Mouse (Mus musculus) limb, embryonic 10.5 days (tissue): ENCODE data around the gene Fam69b. TPM values are rescaled to one million over a fixed set of nuclear protein-coding genes. Genes with fewer than 3 reads are reported as not detected.
A peak's percentile ranks its signal among the peaks of the same experiment; 100 is the strongest.

ENCODE experiments used
- DNase-seq: peaks from one replicate; pipeline ENCODE4 v3.0.0-alpha.2; 2017; ENCODE audit warnings: low spot score
- H3K27ac ChIP-seq: fragments of 300-500 bp; sonication (generic); 2 replicates; pipeline ENCODE4 v1.5.1; 2016; ENCODE audit warnings: mild to moderate bottlenecking
- H3K27me3 ChIP-seq: fragments of 300-500 bp; sonication (generic); 2 replicates; pipeline ENCODE4 v1.6.1; 2016; ENCODE audit warnings: low read depth, mild to moderate bottlenecking; ENCODE audit not compliant: poor library complexity, severe bottlenecking
- H3K36me3 ChIP-seq: fragments of 300-500 bp; sonication (generic); 2 replicates; pipeline ENCODE4 v1.6.1; 2016; ENCODE audit warnings: mild to moderate bottlenecking, moderate library complexity
- H3K4me1 ChIP-seq: fragments of 300-500 bp; sonication (generic); 2 replicates; pipeline ENCODE4 v1.6.1; 2016
- H3K4me3 ChIP-seq: fragments of 300-500 bp; sonication (generic); 2 replicates; pipeline ENCODE4 v1.5.1; 2016; ENCODE audit warnings: mild to moderate bottlenecking, moderate library complexity
- H3K9me3 ChIP-seq: fragments of 300-500 bp; sonication (generic); replicated peaks from 2 replicates; pipeline ENCODE4 v1.6.1; 2016; ENCODE audit warnings: mild to moderate bottlenecking
- WGBS: fragments of 180-500 bp; shearing (Covaris S2); methylation state at CpG from one replicate; pipeline ENCODE4 v1.1.7; 2016; 5-methylcytosine and 5-hydroxymethylcytosine counted together
- polyA plus RNA-seq: library from polyadenylated mRNA; unstranded; fragments of >200 nt; fragmentation: Nextera tagmentation; extraction: Ambion mirVana; gene quantifications from 2 replicates; pipeline ENCODE4 v1.2.1, GENCODE M21; 2016

Gene Fam69b
- 31.3 and 43.3 TPM in 2 replicates for polyA plus RNA-seq

- DNase-seq, result peak; percentile 88
- peaks cover 11% of the 10 kb centered on the region; the same call in 1 of the 2 replicates for H3K27me3 ChIP-seq
- H3K36me3 ChIP-seq, result peaks cover 16% of the 10 kb centered on the region; the same call in 1 of the 2 replicates
- H3K27ac ChIP-seq, result peak within 1 kb of the TSS; percentile 93
- WGBS, result under 1% methylated on average over 70 of the region's 70 CpGs
- peaks cover 42% of the 10 kb centered on the region for H3K4me1 ChIP-seq
- peak within 1 kb of the TSS; percentile 78 for H3K4me3 ChIP-seq
- H3K9me3 ChIP-seq, result no peaks in the 10 kb centered on the region
Observed at GRCm38 (mm10) chr2:26627921-26628739, at the start of gene Fam69b. TSS of gene Fam69b (plus strand) at chr2:26628457.

GRCm38 (mm10) chr2:26579714-26580113 lies 48.5 kb upstream of the Fam69b start, which contains the start of gene Egfl7:
TSS of gene Egfl7 (plus strand) at chr2:26580014.
- 93% methylated on average over 1 of the region's 1 CpGs for WGBS
- Histone ChIP-seq H3K36me3 (no peaks in the 10 kb centered on the region), H3K9me3 (no peaks in the 10 kb centered on the region), H3K4me3 (no peak within 1 kb of the TSS), H3K27ac (peak within 1 kb of the TSS; percentile 85), H3K27me3 (no peaks in the 10 kb centered on the region), H3K4me1 (peaks cover 41% of the 10 kb centered on the region)
- no peak for DNase-seq

DNA sequence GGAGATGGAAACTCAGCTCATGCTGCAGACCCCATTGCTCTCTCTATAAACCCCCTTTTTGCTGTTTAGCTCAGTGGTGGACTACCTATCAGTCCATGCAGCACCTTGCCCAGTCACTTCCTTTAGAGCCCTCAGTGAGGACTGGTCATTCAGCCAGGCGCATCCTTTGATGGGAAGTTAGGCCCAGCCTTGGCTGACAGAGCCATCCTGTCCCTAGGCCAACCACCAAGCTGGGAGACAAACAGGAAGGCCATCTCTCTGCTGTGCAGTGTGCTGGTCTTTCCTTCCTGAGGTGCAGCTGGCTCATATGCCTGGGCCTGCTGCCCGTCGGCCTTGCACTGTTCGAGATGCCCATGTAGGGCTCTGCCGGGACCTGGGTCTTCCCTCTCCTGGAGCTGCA lies 47.5 kb upstream of the Fam69b start:
- Histone ChIP-seq H3K4me3 (no peak overlapping the region), H3K27ac (peak overlapping the region; percentile 22; the same call in 1 of the 2 replicates), H3K36me3 (no peaks in the 10 kb centered on the region), H3K27me3 (no peaks in the 10 kb centered on the region), H3K9me3 (no peaks in the 10 kb centered on the region), H3K4me1 (peaks cover 37% of the 10 kb centered on the region)
- DNase-seq, result no peak
- WGBS, result 92% methylated on average over 5 of the region's 5 CpGs

DNA sequence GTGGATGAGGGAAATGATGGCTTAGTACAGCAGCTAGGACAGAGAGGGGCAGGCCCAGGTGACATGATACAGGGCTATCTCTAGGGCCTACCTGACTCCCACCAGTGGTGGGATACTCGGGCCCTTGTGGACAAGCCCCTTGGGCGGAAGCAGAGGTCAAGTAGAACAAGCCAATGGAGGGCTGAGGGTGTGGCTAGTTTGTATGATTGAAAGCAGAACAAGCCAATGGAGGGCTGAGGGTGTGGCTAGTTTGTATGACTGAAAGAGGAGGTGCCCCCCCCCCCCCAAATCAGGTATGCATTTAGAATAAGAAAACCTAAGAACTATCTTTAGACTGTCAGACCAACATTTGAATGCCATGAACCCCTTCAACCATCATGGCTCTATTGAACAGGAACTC lies 46.1 kb upstream of the Fam69b start:
- no peak for DNase-seq
- Histone ChIP-seq H3K27ac (no peak overlapping the region), H3K4me1 (peaks cover 42% of the 10 kb centered on the region), H3K27me3 (no peaks in the 10 kb centered on the region), H3K36me3 (no peaks in the 10 kb centered on the region), H3K9me3 (no peaks in the 10 kb centered on the region), H3K4me3 (no peak overlapping the region)
- WGBS, result 75% methylated on average over 2 of the region's 2 CpGs

DNA sequence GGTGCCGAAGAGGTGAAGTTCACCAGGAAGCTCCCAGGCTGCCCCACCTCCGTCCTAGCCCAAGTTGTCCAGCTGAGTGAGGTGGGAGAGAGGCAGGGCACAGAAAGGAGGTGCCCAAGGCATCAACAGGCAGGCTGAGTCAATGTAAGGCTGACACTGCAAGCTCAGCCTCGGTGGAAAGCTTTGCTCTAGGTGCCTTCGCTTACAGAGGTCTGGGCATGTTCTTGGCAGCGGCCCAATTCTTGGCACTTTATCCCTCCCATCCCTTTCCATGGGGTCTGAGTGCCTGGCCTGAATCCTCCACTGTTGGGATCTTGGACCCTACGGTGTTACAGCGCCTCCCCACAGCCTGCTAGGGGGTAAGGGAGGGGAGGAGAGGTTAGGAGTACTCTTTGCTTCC lies 45.5 kb upstream of the Fam69b start:
- WGBS, result 86% methylated on average over 7 of the region's 7 CpGs
- no peak for DNase-seq
- H3K27me3 ChIP-seq, result no peaks in the 10 kb centered on the region
- H3K27ac ChIP-seq, result peak overlapping the region; percentile 50
- peaks cover 43% of the 10 kb centered on the region for H3K4me1 ChIP-seq
- no peaks in the 10 kb centered on the region for H3K9me3 ChIP-seq
- no peaks in the 10 kb centered on the region for H3K36me3 ChIP-seq
- H3K4me3 ChIP-seq, result no peak overlapping the region

GRCm38 (mm10) chr2:26583640-26584039 lies 44.6 kb upstream of the Fam69b start:
- DNase-seq, result no peak
- peak overlapping the region; percentile 25; the same call in 1 of the 2 replicates for H3K4me3 ChIP-seq

GRCm38 (mm10) chr2:26585713-26586112 lies 42.5 kb upstream of the Fam69b start:
- Histone ChIP-seq H3K9me3 (no peaks in the 10 kb centered on the region), H3K4me1 (peaks cover 42% of the 10 kb centered on the region), H3K4me3 (peak overlapping the region; percentile 76), H3K36me3 (no peaks in the 10 kb centered on the region), H3K27ac (peak overlapping the region; percentile 90; the same call in 1 of the 2 replicates), H3K27me3 (no peaks in the 10 kb centered on the region)
- no peak for DNase-seq
- WGBS, result 70% methylated on average over 6 of the region's 6 CpGs

More at GRCm38 (mm10) chr2:26583640-26584039, 44.6 kb upstream of the Fam69b start:
- peaks cover 42% of the 10 kb centered on the region for H3K4me1 ChIP-seq
- 70% methylated on average over 11 of the region's 11 CpGs for WGBS
- no peaks in the 10 kb centered on the region for H3K27me3 ChIP-seq
- no peaks in the 10 kb centered on the region for H3K36me3 ChIP-seq
- H3K27ac ChIP-seq, result peak overlapping the region; percentile 50
- H3K9me3 ChIP-seq, result no peaks in the 10 kb centered on the region

- no peaks in the 10 kb centered on the region for H3K9me3 ChIP-seq
- no peaks in the 10 kb centered on the region for H3K27me3 ChIP-seq
- 1% methylated on average over 62 of the region's 65 CpGs for WGBS
Observed at GRCm38 (mm10) chr2:26586294-26587043, 41.8 kb upstream of the Fam69b start, which contains the start of gene Gm20532. TSS of gene Gm20532 (plus strand) at chr2:26586639.

DNA sequence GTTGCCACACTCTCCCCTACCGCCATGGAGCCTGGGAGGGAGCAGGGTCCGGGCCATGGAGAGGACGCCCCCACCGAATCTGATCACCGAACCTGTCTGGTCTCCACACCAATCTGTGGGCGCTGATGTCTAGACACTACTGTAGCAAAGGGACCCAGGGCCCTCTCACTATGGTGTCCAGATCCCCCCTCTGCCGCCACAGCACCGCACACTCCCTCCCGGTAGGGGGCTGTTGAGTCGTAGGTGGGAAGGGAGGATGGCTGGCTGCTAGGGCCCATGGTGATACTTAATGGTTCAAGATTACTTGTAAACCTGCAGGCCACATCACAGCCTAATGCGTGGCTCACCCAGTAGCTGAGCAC lies 41.2 kb upstream of the Fam69b start:
- Histone ChIP-seq H3K4me3 (peak overlapping the region; percentile 76), H3K27ac (peak overlapping the region; percentile 90), H3K27me3 (no peaks in the 10 kb centered on the region), H3K4me1 (peaks cover 40% of the 10 kb centered on the region), H3K9me3 (no peaks in the 10 kb centered on the region), H3K36me3 (no peaks in the 10 kb centered on the region; the same call in 1 of the 2 replicates)
- WGBS, result 5% methylated on average over 11 of the region's 11 CpGs
- no peak for DNase-seq

More at GRCm38 (mm10) chr2:26586294-26587043, 41.8 kb upstream of the Fam69b start, which contains the start of gene Gm20532:
- peak within 1 kb of the TSS; percentile 76 for H3K4me3 ChIP-seq
- peak; percentile 92 for DNase-seq
- H3K4me1 ChIP-seq, result peaks cover 42% of the 10 kb centered on the region
- no peaks in the 10 kb centered on the region; the same call in 1 of the 2 replicates for H3K36me3 ChIP-seq
- peak within 1 kb of the TSS; percentile 90 for H3K27ac ChIP-seq

DNA sequence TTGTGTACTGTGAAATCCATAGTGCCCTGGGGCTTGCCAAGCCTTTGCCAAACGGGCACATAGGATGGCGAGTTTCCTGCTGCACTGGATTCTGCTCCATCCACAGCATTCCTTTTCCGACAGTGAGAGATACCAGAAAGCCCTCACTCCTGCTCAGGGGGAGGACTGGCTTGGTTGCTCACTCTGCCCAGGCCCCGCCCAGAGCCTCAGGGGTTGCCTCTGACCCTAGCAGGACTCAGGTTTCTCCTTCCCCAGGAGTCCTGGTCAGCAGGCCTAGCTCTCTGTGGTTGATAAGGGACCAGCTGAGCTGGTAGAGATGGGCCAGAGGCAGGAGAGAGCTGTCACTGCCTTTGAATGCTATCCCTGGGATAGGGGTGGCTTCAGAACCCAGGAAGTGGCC lies 39.7 kb upstream of the Fam69b start:
- Histone ChIP-seq H3K4me1 (peaks cover 41% of the 10 kb centered on the region), H3K9me3 (no peaks in the 10 kb centered on the region), H3K27me3 (no peaks in the 10 kb centered on the region), H3K4me3 (no peak overlapping the region), H3K36me3 (peaks cover 7% of the 10 kb centered on the region), H3K27ac (peak overlapping the region; percentile 53; the same call in 1 of the 2 replicates)
- DNase-seq, result no peak
- 27% methylated on average over 4 of the region's 4 CpGs for WGBS

GRCm38 (mm10) chr2:26589284-26589683 lies 39.0 kb upstream of the Fam69b start:
- no peak overlapping the region for H3K4me3 ChIP-seq
- DNase-seq, result no peak
- H3K27me3 ChIP-seq, result no peaks in the 10 kb centered on the region
- peaks cover 10% of the 10 kb centered on the region for H3K36me3 ChIP-seq
- H3K4me1 ChIP-seq, result peaks cover 35% of the 10 kb centered on the region
- 92% methylated on average over 10 of the region's 10 CpGs for WGBS
- H3K9me3 ChIP-seq, result no peaks in the 10 kb centered on the region
- 0 out of 2 replicates have a peak overlapping the region, but pooled peaks have one; percentile 2 for H3K27ac ChIP-seq

GRCm38 (mm10) chr2:26590282-26590681 lies 38.0 kb upstream of the Fam69b start:
- Histone ChIP-seq H3K36me3 (peaks cover 14% of the 10 kb centered on the region), H3K4me1 (peaks cover 38% of the 10 kb centered on the region), H3K27me3 (no peaks in the 10 kb centered on the region), H3K27ac (no peak overlapping the region), H3K4me3 (no peak overlapping the region), H3K9me3 (no peaks in the 10 kb centered on the region)
- WGBS, result 91% methylated on average over 7 of the region's 7 CpGs
- DNase-seq, result no peak
